Comparison of ENCODE assay signal across 9 mouse cellular contexts in genomic region chr10:40053257-40053895, GRCm38 (mm10). TPM values are rescaled to one million over a fixed set of nuclear protein-coding genes. Genes with fewer than 3 reads are reported as not detected.
A peak's percentile ranks its signal among the peaks of the same experiment; 100 is the strongest.
DNase-seq lines count a peak whose midpoint lies in the region; ATAC-seq and TF ChIP-seq lines count a peak whose summit lies in the region.
"Had no signal": no experiment of that assay in that cellular context is flagged by ENCODE, and none has a peak within 500 bp of the region (broad histone marks: within the 10 kb centered on the region; RNA-seq: fewer than 3 reads in every experiment).

No protein-coding gene starts in this region.

- H3K9me3 ChIP-seq in kidney, embryonic 14.5 days (ENCODE audit: control insufficient read depth, low read length), result no peaks in the 10 kb centered on the region
- no peaks in the 10 kb centered on the region for H3K9me3 ChIP-seq in G1E (replicated peaks)
- H3K9me3 ChIP-seq: embryonic facial prominence, embryonic 13.5 days; limb, embryonic 12.5 days had no signal

- ATAC-seq in kidney, embryonic 14.5 days (ENCODE audit: low FRiP score, low TSS enrichment), result no peak
- ATAC-seq in G1E (ENCODE audit: extremely low read depth, insufficient number of reproducible peaks, low FRiP score, poor library complexity, severe bottlenecking), result no peak
- no peak; the same call in 1 of the 2 replicates for ATAC-seq in erythroblast, adult 5-6 weeks (replicated peaks; ENCODE audit: low FRiP score, poor library complexity, severe bottlenecking)

- peak; percentile 40 for DNase-seq in kidney, adult 18-20 months
- DNase-seq in G1E (ENCODE audit: low spot score), result peak; percentile 20
- DNase-seq in cerebellum, adult 2 months, result peak; percentile 29 to 32
- DNase-seq in kidney, postnatal 14 days, result peak; percentile 53
- peak; percentile 24 for DNase-seq in retina, postnatal 1 day

- H3K27me3 ChIP-seq in kidney, embryonic 14.5 days (ENCODE audit: control insufficient read depth, insufficient read depth, low read length), result no peaks in the 10 kb centered on the region
- H3K27me3 ChIP-seq in G1E (ENCODE audit: insufficient read depth, low read length), result no peaks in the 10 kb centered on the region
- H3K27me3 ChIP-seq in cerebellum, adult 2 months (ENCODE audit: control insufficient read depth, insufficient read depth, low read length), result no peaks in the 10 kb centered on the region
- H3K27me3 ChIP-seq: embryonic facial prominence, embryonic 13.5 days; limb, embryonic 12.5 days had no signal

- 67% methylated on average over 3 of the region's 3 CpGs for WGBS in kidney, embryonic 14.5 days
- 46% methylated on average over 3 of the region's 3 CpGs for whole genome bisulfite sequencing in cerebellum, adult 2 months

- no peak overlapping the region for H3K4me2 ChIP-seq in kidney, embryonic 14.5 days (replicated peaks; ENCODE audit: low read depth, low read length)
- H3K4me2 ChIP-seq: embryonic facial prominence, embryonic 13.5 days; limb, embryonic 12.5 days had no signal

- no peak for TF ChIP-seq POLR2A in cerebellum, adult 2 months (IDR thresholded peaks at IDR 0.05; ENCODE audit: borderline replicate concordance, insufficient read depth, low read length)

- no peaks in the 10 kb centered on the region for H3K36me3 ChIP-seq in kidney, embryonic 14.5 days (ENCODE audit: control insufficient read depth, insufficient read depth, low read length)
- H3K36me3 ChIP-seq in G1E (replicated peaks), result peaks cover 65% of the 10 kb centered on the region
- H3K36me3 ChIP-seq: embryonic facial prominence, embryonic 13.5 days; limb, embryonic 12.5 days had no signal

- no peak overlapping the region for H3K27ac ChIP-seq in kidney, embryonic 14.5 days (ENCODE audit: low read depth, low read length)
- H3K27ac ChIP-seq in cerebellum, adult 2 months (ENCODE audit: insufficient read depth, low read length), result no peak overlapping the region
- H3K27ac ChIP-seq: embryonic facial prominence, embryonic 13.5 days; limb, embryonic 12.5 days had no signal

- H3K4me3 ChIP-seq in kidney, embryonic 14.5 days (ENCODE audit: low read length), result no peak overlapping the region
- H3K4me3 ChIP-seq in G1E (ENCODE audit: low read depth, low read length), result no peak overlapping the region
- H3K4me3 ChIP-seq in cerebellum, adult 2 months (replicated peaks; ENCODE audit: insufficient read depth, low read depth, low read length), result no peak overlapping the region
- H3K4me3 ChIP-seq: embryonic facial prominence, embryonic 13.5 days; limb, embryonic 12.5 days had no signal

- TF ChIP-seq CTCF in G1E (IDR thresholded peaks at IDR 0.05; ENCODE audit: low read depth, low read length), result no peak
- TF ChIP-seq CTCF in cerebellum, adult 2 months (IDR thresholded peaks at IDR 0.05; ENCODE audit: borderline replicate concordance, insufficient read depth, low read depth, low read length), result peak; percentile 39; the same call in 1 of the 2 replicates

- no peak overlapping the region for H3K9ac ChIP-seq in kidney, embryonic 14.5 days (ENCODE audit: low read depth, low read length)
- H3K9ac ChIP-seq: embryonic facial prominence, embryonic 13.5 days; limb, embryonic 12.5 days had no signal

- H3K4me1 ChIP-seq in kidney, embryonic 14.5 days (ENCODE audit: control insufficient read depth, insufficient read depth, low read length), result 0 out of 2 replicates have a peak, but pooled peaks cover 3% of the 10 kb centered on the region
- peaks cover 14% of the 10 kb centered on the region for H3K4me1 ChIP-seq in G1E (ENCODE audit: insufficient read depth, low read depth, low read length)
- no peaks in the 10 kb centered on the region for H3K4me1 ChIP-seq in cerebellum, adult 2 months (ENCODE audit: control insufficient read depth, insufficient read depth, low read length)
- H3K4me1 ChIP-seq: embryonic facial prominence, embryonic 13.5 days had no signal

RNA-seq across cellular contexts. Expression of gene Mfsd4b1, which starts 28.3 kb away (rescaled TPM):
- 0.40 and 1.5 TPM in 2 replicates for polyA plus RNA-seq in kidney, embryonic 14.5 days (2014; fragmentation: Nextera tagmentation; extraction: Ambion mirVana)
- not detected in 2 replicates for total RNA-seq in G1E (2014; fragmentation: Nextera tagmentation)
- 0.05 TPM in 1 of 2 replicates, not detected in the other for total RNA-seq in G1E (2017)
- not detected in 2 replicates for polyA plus RNA-seq in G1E (2012)
- polyA plus RNA-seq in cerebellum, adult 2 months (2012; rRNA removed), result 0.62 and 0.69 TPM in 2 replicates
- total RNA-seq in erythroblast, adult 5-6 weeks (2015; ENCODE audit: low replicate concordance), result 1.5 TPM in 1 of 2 replicates, not detected in the other
- not detected in 2 replicates for total RNA-seq in erythroblast, adult 5-6 weeks (2017; ENCODE audit: low replicate concordance)
- polyA plus RNA-seq: embryonic facial prominence, embryonic 13.5 days had no signal
